13 mouse cellular contexts compared by ENCODE assay signal in the genomic region with DNA sequence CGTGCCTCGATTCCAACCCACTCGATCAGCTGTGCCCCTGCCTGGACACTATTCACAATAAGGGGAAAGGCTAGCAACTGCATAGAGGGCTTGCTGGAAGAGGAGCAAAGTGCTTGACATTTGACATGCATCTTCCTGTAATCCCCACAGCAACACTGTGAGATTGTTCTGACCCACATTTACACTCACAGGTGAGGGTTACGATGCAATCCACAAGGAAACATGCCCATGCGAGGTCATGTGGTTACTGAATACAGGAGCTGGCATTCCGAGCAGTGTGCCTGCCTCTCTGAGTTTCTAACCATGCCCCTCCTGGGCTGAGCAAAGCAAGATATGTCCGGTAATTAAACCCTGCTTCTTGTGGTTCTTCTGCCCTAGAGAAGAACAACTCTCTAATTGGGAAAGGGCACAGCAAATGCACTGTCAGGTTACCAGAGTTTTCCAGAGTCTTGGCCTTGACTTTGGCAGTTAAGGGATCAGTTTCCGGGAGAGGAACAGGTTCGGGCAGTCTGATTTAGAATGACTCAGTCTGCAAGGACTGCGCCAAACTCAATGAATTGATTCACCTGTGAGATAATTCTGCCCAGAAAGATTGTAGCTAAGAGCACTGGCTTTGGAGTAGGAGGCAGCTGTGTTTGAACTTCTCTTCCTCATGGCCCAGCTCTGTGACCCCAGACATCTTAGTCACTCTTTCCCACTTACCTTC.
A peak's percentile ranks its signal among the peaks of the same experiment; 100 is the strongest.
DNase-seq lines count a peak whose midpoint lies in the region; ATAC-seq and TF ChIP-seq lines count a peak whose summit lies in the region.
"Had no signal": no experiment of that assay in that cellular context is flagged by ENCODE, and none has a peak within 500 bp of the region (broad histone marks: within the 10 kb centered on the region; RNA-seq: fewer than 3 reads in every experiment).

No protein-coding gene starts in this region.

- no peak for ATAC-seq in midbrain, embryonic 11.5 days (ENCODE audit: low FRiP score)
- no peak for ATAC-seq in hindbrain, embryonic 12.5 days (ENCODE audit: low FRiP score)
- ATAC-seq: forebrain, embryonic 13.5 days had no signal

- peaks cover 70% of the 10 kb centered on the region for H3K27me3 ChIP-seq in embryonic facial prominence, embryonic 10.5 days (replicated peaks; ENCODE audit: low read depth, poor library complexity, severe bottlenecking)
- peaks cover 34% of the 10 kb centered on the region for H3K27me3 ChIP-seq in midbrain, embryonic 11.5 days (ENCODE audit: control insufficient read depth, insufficient read depth, low read length)
- peaks cover 72% of the 10 kb centered on the region for H3K27me3 ChIP-seq in hindbrain, embryonic 12.5 days

- H3K27ac ChIP-seq in gastrocnemius, adult 2 months = peak overlapping the region; percentile 24; the same call in 1 of the 2 replicates
- H3K27ac ChIP-seq in embryonic facial prominence, embryonic 10.5 days (replicated peaks) = 0 out of 2 replicates have a peak overlapping the region, but pooled peaks have one; percentile 2
- no peak overlapping the region for H3K27ac ChIP-seq in midbrain, embryonic 11.5 days (ENCODE audit: low read depth, low read length)
- no peak overlapping the region for H3K27ac ChIP-seq in hindbrain, embryonic 12.5 days
- H3K27ac ChIP-seq: forebrain, embryonic 13.5 days; midbrain, embryonic 10.5 days had no signal

- intact Hi-C loops in gastrocnemius, adult 2 months (cut with DNase I) = loop anchor here (2.0 kb wide), 1 partner anchor 249 kb away; a partner anchor contains a TSS
- intact Hi-C loops in gastrocnemius, postnatal 36 days (cut with DNase I) = no loop called here

- H3K9ac ChIP-seq in midbrain, embryonic 11.5 days (ENCODE audit: low read length) = no peak overlapping the region
- no peak overlapping the region for H3K9ac ChIP-seq in hindbrain, embryonic 12.5 days
- H3K9ac ChIP-seq: forebrain, embryonic 13.5 days had no signal

- DNase-seq in gastrocnemius, adult 2 months = no peak
- no peak for DNase-seq in gastrocnemius, postnatal 36 days
- DNase-seq in lung, adult 2 months = peak; percentile 22
- DNase-seq in lung, postnatal 25 days (ENCODE audit: low spot score) = no peak
- DNase-seq in embryonic facial prominence, embryonic 10.5 days (ENCODE audit: low spot score) = no peak
- peak; percentile 77 for DNase-seq in large intestine, adult 2 months (ENCODE audit: low read depth, low spot score)
- DNase-seq in midbrain, embryonic 11.5 days (ENCODE audit: low spot score, missing footprints) = no peak
- DNase-seq: cerebellum, adult 9-10 months; thymus, postnatal 36 days had no signal

- no peaks in the 10 kb centered on the region for H3K36me3 ChIP-seq in embryonic facial prominence, embryonic 10.5 days (replicated peaks)
- no peaks in the 10 kb centered on the region for H3K36me3 ChIP-seq in midbrain, embryonic 11.5 days (ENCODE audit: control insufficient read depth, insufficient read depth, low read length)
- H3K36me3 ChIP-seq in hindbrain, embryonic 12.5 days = no peaks in the 10 kb centered on the region
- H3K36me3 ChIP-seq: midbrain, embryonic 10.5 days had no signal

- peaks cover 9% of the 10 kb centered on the region for H3K4me1 ChIP-seq in lung, adult 2 months (ENCODE audit: control insufficient read depth, insufficient read depth, low read length)
- H3K4me1 ChIP-seq in embryonic facial prominence, embryonic 10.5 days = peaks cover 69% of the 10 kb centered on the region
- H3K4me1 ChIP-seq in midbrain, embryonic 11.5 days (ENCODE audit: control insufficient read depth, insufficient read depth, low read length) = peaks cover 7% of the 10 kb centered on the region
- peaks cover 26% of the 10 kb centered on the region for H3K4me1 ChIP-seq in hindbrain, embryonic 12.5 days

- H3K9me3 ChIP-seq in embryonic facial prominence, embryonic 10.5 days = no peaks in the 10 kb centered on the region
- no peaks in the 10 kb centered on the region for H3K9me3 ChIP-seq in midbrain, embryonic 11.5 days (ENCODE audit: control insufficient read depth, low read length)
- no peaks in the 10 kb centered on the region for H3K9me3 ChIP-seq in hindbrain, embryonic 12.5 days (replicated peaks)
- H3K9me3 ChIP-seq: forebrain, embryonic 13.5 days; midbrain, embryonic 10.5 days had no signal

- TF ChIP-seq CTCF in gastrocnemius, adult 2 months (IDR thresholded peaks at IDR 0.05) = no peak
- TF ChIP-seq CTCF in lung, adult 2 months (IDR thresholded peaks at IDR 0.05; ENCODE audit: insufficient read depth, low read length) = no peak

- no peak overlapping the region for H3K4me3 ChIP-seq in gastrocnemius, adult 2 months
- H3K4me3 ChIP-seq in lung, adult 2 months (replicated peaks; ENCODE audit: extremely low read depth, low read depth, low read length) = no peak overlapping the region
- no peak overlapping the region for H3K4me3 ChIP-seq in embryonic facial prominence, embryonic 10.5 days
- H3K4me3 ChIP-seq in midbrain, embryonic 11.5 days (ENCODE audit: low read depth, low read length) = no peak overlapping the region
- no peak overlapping the region for H3K4me3 ChIP-seq in hindbrain, embryonic 12.5 days
- H3K4me3 ChIP-seq: forebrain, embryonic 13.5 days; midbrain, embryonic 10.5 days had no signal

- no peak for TF ChIP-seq POLR2A in lung, adult 2 months (IDR thresholded peaks at IDR 0.05; ENCODE audit: borderline replicate concordance, extremely low read depth, low read depth, low read length)

- 77% methylated on average over 10 of the region's 10 CpGs for WGBS in lung, adult 2 months
- WGBS in embryonic facial prominence, embryonic 10.5 days = 84% methylated on average over 10 of the region's 10 CpGs
- WGBS in large intestine, adult 2 months = 34% methylated on average over 10 of the region's 10 CpGs
- 86% methylated on average over 10 of the region's 10 CpGs for WGBS in midbrain, embryonic 11.5 days
- 86% methylated on average over 10 of the region's 10 CpGs for WGBS in hindbrain, embryonic 12.5 days

- H3K4me2 ChIP-seq in midbrain, embryonic 11.5 days = no peak overlapping the region
- no peak overlapping the region for H3K4me2 ChIP-seq in hindbrain, embryonic 12.5 days (replicated peaks)
- H3K4me2 ChIP-seq: forebrain, embryonic 13.5 days; heart, embryonic 11.5 days had no signal

Comparison
In these comparisons a context has a peak if more than half of its experiments do, and no peak if none do; other contexts are left out.
1. DNase-seq: peak in lung, adult 2 months (single experiment) and large intestine, adult 2 months (single experiment); none in gastrocnemius, adult 2 months (single experiment), gastrocnemius, postnatal 36 days (0 of 2), lung, postnatal 25 days (single experiment), embryonic facial prominence, embryonic 10.5 days (single experiment) and midbrain, embryonic 11.5 days (single experiment).
2. H3K27ac ChIP-seq: peak in gastrocnemius, adult 2 months (single experiment) and embryonic facial prominence, embryonic 10.5 days (single experiment); none in midbrain, embryonic 11.5 days (single experiment) and hindbrain, embryonic 12.5 days (single experiment).